Mouse (Mus musculus) forebrain, embryonic 11.5 days (tissue): ENCODE measurements around the gene Sh3pxd2a. TPM values are rescaled to one million over a fixed set of nuclear protein-coding genes. Genes with fewer than 3 reads are reported as not detected.

Experiments
- ATAC-seq: fragments of 200-750 bp; cut with Nextera tagmentation; replicated peaks from 2 replicates; pipeline ENCODE4 v1.8.0; 2017; ENCODE audit warnings: moderate TSS enrichment; ENCODE audit not compliant: low FRiP score
- DNase-seq: peaks from one replicate; pipeline ENCODE4 v3.0.0-alpha.2; 2017; ENCODE audit warnings: low spot score
- H3K27ac ChIP-seq: fragments of 300-500 bp; sonication (generic); 2 replicates; pipeline ENCODE4 v1.5.1; 2014; ENCODE audit warnings: low read depth, low read length
- H3K27me3 ChIP-seq: fragments of 300-500 bp; sonication (generic); 2 replicates; pipeline ENCODE4 v1.6.1; 2014; ENCODE audit warnings: mild to moderate bottlenecking, low read length, mixed read lengths; ENCODE audit not compliant: control insufficient read depth, insufficient read depth
- H3K36me3 ChIP-seq: fragments of 300-500 bp; sonication (generic); 2 replicates; pipeline ENCODE4 v1.6.1; 2014; ENCODE audit warnings: mild to moderate bottlenecking, low read length, moderate library complexity, mixed read lengths; ENCODE audit not compliant: control insufficient read depth, insufficient read depth
- H3K4me1 ChIP-seq: fragments of 300-500 bp; sonication (generic); replicated peaks from 2 replicates; pipeline ENCODE4 v1.6.1; 2014; ENCODE audit warnings: low read length, mixed read lengths; ENCODE audit not compliant: control insufficient read depth, insufficient read depth
- H3K4me2 ChIP-seq: fragments of 300-500 bp; sonication (generic); 2 replicates; pipeline ENCODE4 v1.6.1; 2014; ENCODE audit warnings: low read depth, mild to moderate bottlenecking, low read length, moderate library complexity, mixed read lengths; ENCODE audit not compliant: severe bottlenecking
- H3K4me3 ChIP-seq: fragments of 300-500 bp; sonication (generic); 2 replicates; pipeline ENCODE4 v1.5.1; 2014; ENCODE audit warnings: low read depth, low read length
- H3K9ac ChIP-seq: fragments of 300-500 bp; sonication (generic); 2 replicates; pipeline ENCODE4 v1.6.1; 2014; ENCODE audit warnings: low read length
- H3K9me3 ChIP-seq: fragments of 300-500 bp; sonication (generic); 2 replicates; pipeline ENCODE4 v1.6.1; 2016; ENCODE audit warnings: low read length, mixed read lengths; ENCODE audit not compliant: control insufficient read depth
- WGBS: fragments of 180-500 bp; shearing (Covaris S2); extraction: QIAGEN DNeasy Blood & Tissue Kit; methylation state at CpG from one replicate; pipeline ENCODE4 v1.1.7; 2014; 5-methylcytosine and 5-hydroxymethylcytosine counted together
- polyA plus RNA-seq: library from polyadenylated mRNA; unstranded; fragments of >200 nt; fragmentation: Nextera tagmentation; extraction: Ambion mirVana; gene quantifications from 2 replicates; pipeline ENCODE4 v1.2.1, GENCODE M21; 2014

Gene Sh3pxd2a
- polyA plus RNA-seq, 1 experiment from 2014 or later, result 5.2 TPM

- 87% methylated on average over 6 of the region's 6 CpGs for WGBS
- H3K9me3 ChIP-seq, result no peaks in the 10 kb centered on the region
- no peak overlapping the region for H3K4me3 ChIP-seq
- H3K9ac ChIP-seq, result no peak overlapping the region
- H3K27ac ChIP-seq, result no peak overlapping the region
- no peak overlapping the region for H3K4me2 ChIP-seq
- no peaks in the 10 kb centered on the region for H3K27me3 ChIP-seq
- ATAC-seq (no peak), DNase-seq (no peak)
- no peaks in the 10 kb centered on the region for H3K36me3 ChIP-seq
- peaks cover 9% of the 10 kb centered on the region; the same call in 1 of the 2 replicates for H3K4me1 ChIP-seq
Observed at GRCm38 (mm10) chr19:47497736-47498135, 33.5 kb upstream of the Sh3pxd2a start.

GRCm38 (mm10) chr19:47497313-47497712, 33.1 kb upstream of the Sh3pxd2a start:
- H3K4me3 ChIP-seq, result no peak overlapping the region
- no peaks in the 10 kb centered on the region for H3K9me3 ChIP-seq
- ATAC-seq (no peak), DNase-seq (no peak)
- 83% methylated on average over 9 of the region's 9 CpGs for WGBS
- no peaks in the 10 kb centered on the region for H3K36me3 ChIP-seq
- H3K4me1 ChIP-seq, result peaks cover 12% of the 10 kb centered on the region; the same call in 1 of the 2 replicates
- H3K27ac ChIP-seq, result no peak overlapping the region
- no peaks in the 10 kb centered on the region for H3K27me3 ChIP-seq
- no peak overlapping the region for H3K4me2 ChIP-seq
- no peak overlapping the region for H3K9ac ChIP-seq

GRCm38 (mm10) chr19:47493017-47493997, 29.1 kb upstream of the Sh3pxd2a start:
- peak overlapping the region; percentile 43; the same call in 1 of the 2 replicates for H3K4me2 ChIP-seq
- WGBS, result 24% methylated on average over 23 of the region's 23 CpGs

DNA sequence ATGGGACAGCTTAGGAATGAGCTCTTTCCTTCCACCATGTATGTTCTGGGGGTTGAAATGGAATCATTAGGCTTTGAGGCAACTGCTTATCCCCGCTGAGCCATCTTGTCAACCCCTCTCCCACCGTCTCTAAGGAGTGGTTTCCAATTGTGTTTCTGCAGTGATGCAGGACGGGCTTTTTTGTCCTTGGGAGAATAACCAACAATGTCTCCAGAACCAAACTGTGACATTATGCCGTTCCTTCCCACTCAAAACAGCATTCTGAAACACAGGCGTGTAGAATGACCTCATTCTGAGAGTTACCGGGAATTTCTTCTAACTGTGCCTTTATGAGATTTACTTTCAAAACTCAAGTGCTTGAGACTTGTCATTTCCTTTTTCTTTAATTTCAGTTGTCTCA, 28.2 kb upstream of the Sh3pxd2a start:
- WGBS, result 24% methylated on average over 6 of the region's 6 CpGs
- Histone ChIP-seq H3K9me3 (peaks cover 2% of the 10 kb centered on the region; the same call in 1 of the 2 replicates), H3K27ac (peak overlapping the region; percentile 93), H3K4me3 (no peak overlapping the region), H3K9ac (peak overlapping the region; percentile 32; the same call in 1 of the 2 replicates), H3K36me3 (no peaks in the 10 kb centered on the region), H3K27me3 (no peaks in the 10 kb centered on the region), H3K4me2 (0 out of 2 replicates have a peak overlapping the region, but pooled peaks have one; percentile 43), H3K4me1 (peaks cover 11% of the 10 kb centered on the region; the same call in 1 of the 2 replicates)
- DNase-seq, result no peak
- ATAC-seq, result peak; percentile 42

More at GRCm38 (mm10) chr19:47493017-47493997, 29.1 kb upstream of the Sh3pxd2a start:
- peaks cover 2% of the 10 kb centered on the region; the same call in 1 of the 2 replicates for H3K9me3 ChIP-seq
- H3K4me3 ChIP-seq, result no peak overlapping the region
- peaks cover 11% of the 10 kb centered on the region; the same call in 1 of the 2 replicates for H3K4me1 ChIP-seq
- DNase-seq, result peak; percentile 65
- H3K36me3 ChIP-seq, result no peaks in the 10 kb centered on the region
- H3K9ac ChIP-seq, result peak overlapping the region; percentile 32
- ATAC-seq, result peak; percentile 84
- H3K27me3 ChIP-seq, result no peaks in the 10 kb centered on the region
- H3K27ac ChIP-seq, result peak overlapping the region; percentile 93

DNA sequence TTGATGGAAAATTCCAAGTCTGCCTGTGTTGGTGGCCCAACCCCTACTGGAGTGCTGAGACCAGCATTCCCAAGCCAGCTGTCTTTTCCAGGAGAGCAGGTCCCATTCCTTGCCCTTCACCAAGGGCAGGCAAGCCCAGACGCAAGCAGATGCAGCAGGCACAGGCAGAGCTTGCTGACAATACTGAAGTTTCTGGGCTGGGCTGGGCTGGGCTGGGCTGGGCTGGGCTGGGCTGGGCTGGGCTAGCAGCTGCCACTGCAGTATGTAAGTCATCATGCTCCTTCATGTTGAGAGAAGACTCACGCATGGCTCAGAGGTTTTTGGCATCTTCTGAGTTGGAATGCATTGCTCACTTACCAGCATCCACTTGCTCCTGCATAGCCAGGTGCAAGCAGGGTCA, 27.7 kb upstream of the Sh3pxd2a start:
- Histone ChIP-seq H3K9ac (no peak overlapping the region), H3K4me1 (peaks cover 11% of the 10 kb centered on the region; the same call in 1 of the 2 replicates), H3K27me3 (no peaks in the 10 kb centered on the region), H3K4me2 (no peak overlapping the region), H3K9me3 (peaks cover 2% of the 10 kb centered on the region; the same call in 1 of the 2 replicates), H3K4me3 (no peak overlapping the region), H3K36me3 (no peaks in the 10 kb centered on the region), H3K27ac (peak overlapping the region; percentile 93; the same call in 1 of the 2 replicates)
- WGBS, result 61% methylated on average over 2 of the region's 2 CpGs
- DNase-seq, result no peak
- 0 out of 2 replicates have a peak, but pooled peaks have one; percentile 21 for ATAC-seq

DNA sequence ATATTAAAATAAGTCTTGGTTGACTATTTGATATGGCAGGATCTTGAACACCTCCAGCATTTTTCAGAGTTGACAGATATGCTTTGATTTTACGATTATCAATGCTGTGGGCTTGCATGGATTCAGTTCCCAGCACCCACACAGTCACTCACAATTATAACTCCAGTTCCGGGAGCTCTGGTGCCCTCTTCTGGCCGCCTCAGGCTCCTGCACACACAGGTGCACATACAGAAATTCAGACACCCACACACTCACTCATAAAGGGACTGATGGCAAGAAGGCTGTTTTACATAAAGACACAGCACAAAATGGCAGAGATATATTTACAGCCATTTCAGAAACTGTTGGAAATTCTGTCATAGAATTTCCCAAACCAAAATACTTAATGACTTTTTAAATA, 25.0 kb upstream of the Sh3pxd2a start:
- H3K4me2 ChIP-seq, result no peak overlapping the region
- H3K4me3 ChIP-seq, result no peak overlapping the region
- H3K4me1 ChIP-seq, result peaks cover 11% of the 10 kb centered on the region; the same call in 1 of the 2 replicates
- H3K36me3 ChIP-seq, result no peaks in the 10 kb centered on the region
- WGBS, result 79% methylated on average over 3 of the region's 3 CpGs
- no peaks in the 10 kb centered on the region for H3K27me3 ChIP-seq
- H3K9ac ChIP-seq, result no peak overlapping the region
- no peak for ATAC-seq
- DNase-seq, result no peak
- no peak overlapping the region for H3K27ac ChIP-seq
- H3K9me3 ChIP-seq, result peaks cover 2% of the 10 kb centered on the region; the same call in 1 of the 2 replicates

DNA sequence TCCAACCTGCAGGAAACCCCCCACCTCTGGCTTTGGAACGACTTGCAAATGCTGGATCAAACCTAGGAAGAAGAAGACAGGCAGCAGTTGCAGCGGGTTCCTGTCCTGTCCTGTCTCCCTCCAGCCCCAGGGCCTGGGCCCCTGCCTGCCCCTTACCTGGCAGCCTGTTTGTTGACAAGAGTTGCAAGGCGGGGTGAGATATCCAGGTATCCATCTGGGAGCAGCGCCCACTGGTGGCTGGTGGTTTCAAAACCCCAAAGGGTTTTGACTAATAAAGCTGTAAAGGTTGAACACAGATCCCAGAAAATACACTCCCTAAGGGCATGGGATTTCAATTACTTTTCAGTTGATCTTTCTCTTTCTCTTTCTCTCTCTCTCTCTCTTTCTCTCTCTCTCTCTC, 24.0 kb upstream of the Sh3pxd2a start:
- Histone ChIP-seq H3K4me2 (no peak overlapping the region), H3K27me3 (no peaks in the 10 kb centered on the region), H3K9ac (no peak overlapping the region), H3K4me1 (peaks cover 9% of the 10 kb centered on the region; the same call in 1 of the 2 replicates), H3K36me3 (no peaks in the 10 kb centered on the region), H3K9me3 (peaks cover 2% of the 10 kb centered on the region; the same call in 1 of the 2 replicates), H3K27ac (no peak overlapping the region), H3K4me3 (no peak overlapping the region)
- DNase-seq (no peak), ATAC-seq (no peak)
- WGBS, result 34% methylated on average over 4 of the region's 4 CpGs

- Histone ChIP-seq H3K4me1 (peaks cover 3% of the 10 kb centered on the region; the same call in 1 of the 2 replicates), H3K9me3 (peaks cover 2% of the 10 kb centered on the region; the same call in 1 of the 2 replicates), H3K9ac (no peak overlapping the region), H3K27ac (no peak overlapping the region), H3K36me3 (no peaks in the 10 kb centered on the region), H3K27me3 (no peaks in the 10 kb centered on the region), H3K4me2 (no peak overlapping the region), H3K4me3 (no peak overlapping the region)
- DNase-seq (no peak), ATAC-seq (no peak)
- 89% methylated on average over 9 of the region's 9 CpGs for whole genome bisulfite sequencing
Observed at GRCm38 (mm10) chr19:47487572-47487971, 23.4 kb upstream of the Sh3pxd2a start.
